Mouse (Mus musculus) heart, adult 2 months (tissue): Measurements from ENCODE around the gene Zbtb14. TPM values are rescaled to one million over a fixed set of nuclear protein-coding genes. Genes with fewer than 3 reads are reported as not detected.

Experiments used
- DNase-seq, 2 experiments: peaks; one replicate each; pipeline ENCODE4 v3.0.0; 2021
- H3K27ac ChIP-seq: fragments of 200-600 bp; 2 replicates; pipeline ENCODE4 v1.8.1; 2022
- H3K27me3 ChIP-seq: fragments of 200-500 bp; 2 replicates; pipeline ENCODE4 v1.6.1; 2012; ENCODE audit warnings: mild to moderate bottlenecking, low read length, inconsistent platforms, mixed read lengths; ENCODE audit not compliant: control insufficient read depth, insufficient read depth
- H3K36me3 ChIP-seq: fragments of 200-500 bp; 2 replicates; pipeline ENCODE4 v1.6.1; 2012; ENCODE audit warnings: low read length, inconsistent platforms; ENCODE audit not compliant: control insufficient read depth, insufficient read depth
- H3K4me1 ChIP-seq: fragments of 200-500 bp; 2 replicates; pipeline ENCODE4 v1.6.1; 2011; ENCODE audit warnings: low read length; ENCODE audit not compliant: control insufficient read depth, insufficient read depth
- H3K4me3 ChIP-seq: fragments of 200-600 bp; 2 replicates; pipeline ENCODE4 v1.8.1; 2022
- H3K79me2 ChIP-seq: fragments of 200-500 bp; replicated peaks from 2 replicates; pipeline ENCODE4 v1.6.1; 2012; ENCODE audit warnings: mild to moderate bottlenecking, inconsistent platforms, low read length, moderate library complexity, mixed read lengths; ENCODE audit not compliant: control insufficient read depth, insufficient read depth
- H3K9ac ChIP-seq: fragments of 200-500 bp; 2 replicates; pipeline ENCODE4 v1.6.1; 2012; ENCODE audit warnings: low read depth, mild to moderate bottlenecking, control low read depth, inconsistent platforms, low read length, mixed read lengths
- CTCF ChIP-seq: fragments of 200-600 bp; IDR thresholded peaks from 2 replicates; pipeline ENCODE4 v1.8.1; 2022; ENCODE audit warnings: antibody characterized with exemption, mild to moderate bottlenecking, moderate library complexity
- EP300 ChIP-seq: fragments of 200-500 bp; IDR thresholded peaks from 2 replicates; pipeline ENCODE4 v1.6.1; 2011; ENCODE audit warnings: low read depth, low read length, control low read depth; ENCODE audit not compliant: insufficient read depth
- POLR2A ChIP-seq: fragments of 200-500 bp; IDR thresholded peaks from 2 replicates; pipeline ENCODE4 v1.6.1; 2011; ENCODE audit warnings: mild to moderate bottlenecking, low read depth, low read length, control low read depth; ENCODE audit not compliant: insufficient read depth
- WGBS: fragments of 180-500 bp; shearing (Covaris S2); methylation state at CpG from one replicate; pipeline ENCODE4 v1.1.7; 2018; 5-methylcytosine and 5-hydroxymethylcytosine counted together
- intact Hi-C: fragments of 180-260 bp; cut with DNase I; formaldehyde crosslinking; loops from one replicate; pipeline ENCODE4 v1.15.1; 2025
- polyA plus RNA-seq: library from polyadenylated mRNA; depleted of rRNA; stranded (reverse); fragments of >200 nt; gene quantifications from 2 replicates; pipeline ENCODE4 v1.2.3, GENCODE M21; 2012
- total RNA-seq, 2 experiments: library from RNA; stranded (reverse); gene quantifications; 2 replicates each; pipeline ENCODE4 v1.2.3; 2021

Zbtb14 gene
- total and polyA plus RNA-seq, 3 experiments: 3.9 to 10.6 (median 8.5) TPM

DNA sequence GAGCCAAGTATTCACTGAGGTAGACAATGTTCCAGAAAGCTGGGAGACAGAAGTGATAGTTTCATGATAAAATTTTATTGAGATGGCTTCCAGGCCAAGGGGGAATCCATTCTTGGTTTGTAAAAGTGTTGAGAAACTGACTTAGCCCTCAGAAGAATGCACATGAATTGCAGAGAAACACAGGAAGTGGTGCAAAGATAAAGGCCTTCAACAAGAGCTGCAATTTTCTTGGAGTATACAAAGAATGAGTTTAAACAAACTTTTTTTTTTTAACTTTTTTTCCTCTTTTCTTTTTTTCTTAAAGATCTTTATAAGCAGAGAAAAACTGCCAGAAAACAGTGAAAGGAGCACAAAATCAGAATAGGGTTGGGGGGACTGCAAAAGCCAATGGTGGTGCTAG lies 33.3 kb downstream of the Zbtb14 start:
- Histone ChIP-seq H3K79me2 (no peaks in the 10 kb centered on the region), H3K4me1 (no peaks in the 10 kb centered on the region), H3K9ac (no peak overlapping the region), H3K4me3 (peak overlapping the region; percentile 90), H3K27me3 (no peaks in the 10 kb centered on the region), H3K36me3 (0 out of 2 replicates have a peak, but pooled peaks cover 2% of the 10 kb centered on the region), H3K27ac (no peak overlapping the region; the same call in 1 of the 2 replicates)
- intact Hi-C loops: loop anchor here (2.0 kb wide), 1 partner anchor 19 kb away; no protein-coding TSS in a partner anchor
- no peak for DNase-seq
- TF ChIP-seq EP300 (no peak), POLR2A (no peak), CTCF (no peak)

DNA sequence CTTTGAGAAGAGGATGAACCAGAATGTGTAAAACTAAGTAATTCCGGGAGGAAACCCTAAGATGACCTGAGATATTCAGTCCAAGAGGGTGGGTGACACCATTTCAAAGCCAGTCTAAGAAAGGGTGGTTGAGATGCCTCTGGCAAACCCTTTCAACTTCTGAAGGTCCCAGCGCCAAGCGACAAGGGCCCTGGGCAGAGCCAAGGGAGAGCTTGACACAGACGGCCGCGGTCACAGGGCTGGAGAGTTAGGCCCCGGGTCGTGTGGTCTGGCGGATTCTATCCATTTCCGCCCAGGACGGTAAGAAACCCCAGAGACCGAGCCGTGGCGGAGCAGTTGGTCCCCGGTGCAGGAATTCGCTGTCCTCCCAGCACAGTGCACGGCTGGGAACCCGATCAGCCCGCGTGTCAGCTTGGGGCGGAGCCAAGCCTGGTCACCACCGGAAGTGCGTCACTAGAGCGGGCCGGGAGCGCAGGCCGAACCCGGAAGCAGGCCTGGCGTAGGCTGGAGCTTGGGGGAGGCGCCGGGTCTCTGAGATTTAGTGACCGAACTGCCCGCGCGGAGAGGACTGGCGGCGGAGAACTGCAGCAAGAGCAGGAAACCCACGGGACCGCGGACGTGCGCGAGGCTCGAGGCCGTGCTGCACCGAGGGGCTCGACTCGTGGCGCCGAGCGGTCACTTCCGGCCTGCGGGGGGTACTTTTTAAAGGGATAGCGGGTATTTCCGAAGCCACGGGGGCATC lies 34.2 kb downstream of the Zbtb14 start:
- Histone ChIP-seq H3K36me3 (0 out of 2 replicates have a peak, but pooled peaks cover 2% of the 10 kb centered on the region), H3K27me3 (no peaks in the 10 kb centered on the region), H3K4me1 (0 out of 2 replicates have a peak, but pooled peaks cover 2% of the 10 kb centered on the region), H3K79me2 (no peaks in the 10 kb centered on the region), H3K27ac (peak overlapping the region; percentile 100), H3K9ac (peak overlapping the region; percentile 89), H3K4me3 (peak overlapping the region; percentile 90)
- DNase-seq: peak; percentile 97 to 99
- intact Hi-C loops: loop anchor here (1.0 to 2.0 kb wide), 2 partner anchors 20 to 34 kb away; partner anchors contain the start of gene Zbtb14
- WGBS: under 1% methylated on average over 56 of the region's 56 CpGs
- TF ChIP-seq EP300 (no peak), POLR2A (peak; percentile 74), CTCF (no peak)

DNA sequence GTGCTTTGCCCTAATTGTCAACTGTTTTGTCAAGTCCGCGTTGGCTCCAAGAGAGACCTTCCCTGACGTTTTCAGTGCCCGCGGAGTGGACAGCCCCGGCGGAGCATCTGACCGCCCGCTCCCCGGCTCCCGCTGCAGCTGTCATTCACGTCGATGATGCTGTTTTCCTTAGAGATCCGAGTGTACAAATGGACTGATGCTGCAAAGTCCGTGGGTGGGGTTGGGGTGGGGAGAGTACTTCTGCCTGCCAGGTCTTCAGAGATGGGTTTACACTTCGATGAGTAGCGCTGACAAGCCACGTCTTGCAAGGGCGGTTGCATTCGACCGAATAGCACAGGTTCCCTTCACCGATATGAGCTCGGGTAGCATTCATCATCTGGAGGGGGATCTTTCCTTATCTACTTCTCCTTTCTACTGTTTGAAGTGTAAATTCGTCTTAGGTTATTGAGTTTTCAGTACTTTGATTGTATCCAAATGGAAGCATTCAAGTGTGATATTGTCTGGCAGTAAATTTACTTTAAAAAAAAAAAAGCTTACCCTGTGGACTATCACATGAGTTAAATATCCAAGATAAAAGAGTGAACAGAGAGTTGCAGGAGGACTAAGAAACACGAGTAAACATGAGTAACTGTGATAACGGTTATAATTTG lies 35.0 kb downstream of the Zbtb14 start:
- 3% methylated on average over 26 of the region's 26 CpGs for WGBS
- no peaks in the 10 kb centered on the region for H3K27me3 ChIP-seq
- no peak for DNase-seq
- peak overlapping the region; percentile 90 for H3K4me3 ChIP-seq
- H3K36me3 ChIP-seq: 0 out of 2 replicates have a peak, but pooled peaks cover 2% of the 10 kb centered on the region
- peak overlapping the region; percentile 89 for H3K9ac ChIP-seq
- H3K27ac ChIP-seq: peak overlapping the region; percentile 100
- H3K79me2 ChIP-seq: no peaks in the 10 kb centered on the region
- intact Hi-C loops: loop anchor here (1.0 to 2.0 kb wide), 2 partner anchors 21 to 35 kb away; partner anchors contain the start of gene Zbtb14
- 0 out of 2 replicates have a peak, but pooled peaks cover 2% of the 10 kb centered on the region for H3K4me1 ChIP-seq
- TF ChIP-seq CTCF (no peak), POLR2A (no peak), EP300 (0 out of 2 replicates have a peak, but pooled peaks have one; percentile 12)

DNA sequence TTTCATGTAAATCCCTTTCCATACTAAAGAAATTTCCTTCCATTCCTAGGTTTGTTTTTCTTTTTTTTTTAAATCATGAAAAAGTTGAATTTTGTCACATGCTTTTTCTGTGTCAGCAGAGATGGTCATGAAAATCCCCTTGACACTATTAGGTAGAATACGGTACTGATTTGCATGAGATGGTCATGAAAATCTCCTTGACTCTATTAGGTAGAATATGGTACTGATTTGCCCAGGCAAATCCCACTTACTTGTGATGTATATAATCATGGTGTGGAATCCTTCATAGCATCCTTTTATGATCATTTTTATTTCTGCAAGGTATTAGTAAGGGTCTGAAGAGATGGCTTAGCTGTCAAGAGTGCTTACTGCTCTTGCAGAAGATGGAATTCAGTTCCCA lies 38.7 kb downstream of the Zbtb14 start:
- Histone ChIP-seq H3K4me3 (no peak overlapping the region), H3K4me1 (0 out of 2 replicates have a peak, but pooled peaks cover 2% of the 10 kb centered on the region), H3K79me2 (no peaks in the 10 kb centered on the region), H3K9ac (no peak overlapping the region), H3K36me3 (no peaks in the 10 kb centered on the region), H3K27ac (no peak overlapping the region), H3K27me3 (no peaks in the 10 kb centered on the region)
- TF ChIP-seq CTCF (no peak), POLR2A (no peak), EP300 (no peak)
- no peak for DNase-seq
- 17% methylated on average over 1 of the region's 1 CpGs for WGBS
- intact Hi-C loops: no loop called here

DNA sequence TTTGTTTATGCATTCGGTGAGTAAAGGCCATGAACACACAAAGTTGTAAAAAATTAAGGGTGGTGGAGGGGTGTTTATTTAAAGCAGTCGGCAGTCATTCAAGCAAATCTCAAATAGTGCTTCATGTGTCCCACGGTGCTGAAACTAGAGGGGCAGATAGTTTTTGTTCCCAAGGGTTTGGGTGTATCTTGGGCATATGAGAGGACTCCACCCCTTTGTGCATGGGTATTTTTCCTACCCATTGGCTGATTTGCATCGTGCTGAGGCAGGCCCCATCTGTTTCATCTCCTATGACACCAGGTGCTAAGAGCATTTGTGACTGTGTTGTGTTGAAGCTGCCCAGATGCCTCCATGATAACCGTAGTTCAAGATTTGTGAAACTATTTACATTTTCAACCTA lies 55.0 kb downstream of the Zbtb14 start:
- TF ChIP-seq EP300 (no peak), CTCF (no peak)
- no peak for DNase-seq
- Histone ChIP-seq H3K27me3 (peaks cover 1% of the 10 kb centered on the region), H3K4me1 (no peaks in the 10 kb centered on the region), H3K36me3 (no peaks in the 10 kb centered on the region), H3K27ac (no peak overlapping the region), H3K9ac (no peak overlapping the region), H3K4me3 (no peak overlapping the region), H3K79me2 (no peaks in the 10 kb centered on the region; the same call in 1 of the 2 replicates)
- intact Hi-C loops: no loop called here
- WGBS: 67% methylated on average over 5 of the region's 5 CpGs

DNA sequence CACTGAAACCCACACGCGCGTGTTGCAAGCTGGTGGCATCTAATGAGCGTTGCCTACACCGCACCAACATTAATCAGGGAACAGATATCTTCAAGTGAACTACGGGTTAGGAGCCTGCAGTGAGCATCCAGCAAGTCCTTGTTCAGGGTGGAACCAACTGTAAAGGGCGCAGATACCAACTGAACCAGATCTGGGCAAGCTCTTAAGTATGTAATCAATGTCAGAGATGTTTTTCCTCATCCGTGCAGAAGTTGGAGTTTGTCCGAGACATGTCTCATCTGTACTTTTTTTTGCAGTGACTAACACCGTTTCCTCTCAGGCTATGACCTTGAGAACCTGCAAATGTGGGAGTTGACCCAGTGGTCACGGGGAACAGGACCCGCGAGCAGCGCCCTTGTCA lies 55.6 kb downstream of the Zbtb14 start:
- H3K27ac ChIP-seq: no peak overlapping the region
- no peaks in the 10 kb centered on the region for H3K4me1 ChIP-seq
- H3K9ac ChIP-seq: no peak overlapping the region
- DNase-seq: no peak
- peak overlapping the region; percentile 28; the same call in 1 of the 2 replicates for H3K4me3 ChIP-seq
- H3K27me3 ChIP-seq: peaks cover 1% of the 10 kb centered on the region
- intact Hi-C loops: no loop called here
- no peak for TF ChIP-seq CTCF
- no peaks in the 10 kb centered on the region; the same call in 1 of the 2 replicates for H3K79me2 ChIP-seq
- no peaks in the 10 kb centered on the region for H3K36me3 ChIP-seq
- WGBS: 29% methylated on average over 14 of the region's 14 CpGs
